Mouse (Mus musculus) hindbrain, embryonic 13.5 days (tissue): ENCODE measurements around the gene Fam102a. TPM values are rescaled to one million over a fixed set of nuclear protein-coding genes. Genes with fewer than 3 reads are reported as not detected.

Source experiments
- ATAC-seq: fragments of 200-750 bp; cut with Nextera tagmentation; 2 replicates; pipeline ENCODE4 v1.8.0; 2017; ENCODE audit warnings: moderate TSS enrichment; ENCODE audit not compliant: low FRiP score
- H3K27ac ChIP-seq: fragments of 300-500 bp; sonication (generic); 2 replicates; pipeline ENCODE4 v1.5.1; 2015; ENCODE audit warnings: inconsistent platforms, mild to moderate bottlenecking, moderate library complexity
- H3K27me3 ChIP-seq: fragments of 300-500 bp; sonication (generic); 2 replicates; pipeline ENCODE4 v1.6.1; 2015; ENCODE audit warnings: mild to moderate bottlenecking, inconsistent platforms
- H3K36me3 ChIP-seq: fragments of 300-500 bp; sonication (generic); 2 replicates; pipeline ENCODE4 v1.6.1; 2015; ENCODE audit warnings: mild to moderate bottlenecking, inconsistent platforms
- H3K4me1 ChIP-seq: fragments of 300-500 bp; sonication (generic); replicated peaks from 2 replicates; pipeline ENCODE4 v1.6.1; 2015; ENCODE audit warnings: inconsistent platforms
- H3K4me2 ChIP-seq: fragments of 300-500 bp; sonication (generic); 2 replicates; pipeline ENCODE4 v1.6.1; 2015; ENCODE audit warnings: inconsistent platforms, mild to moderate bottlenecking, moderate library complexity
- H3K4me3 ChIP-seq: fragments of 300-500 bp; sonication (generic); 2 replicates; pipeline ENCODE4 v1.5.1; 2015; ENCODE audit warnings: mild to moderate bottlenecking, inconsistent platforms
- H3K9ac ChIP-seq: fragments of 300-500 bp; sonication (generic); 2 replicates; pipeline ENCODE4 v1.6.1; 2015; ENCODE audit warnings: mild to moderate bottlenecking, inconsistent platforms
- H3K9me3 ChIP-seq: fragments of 300-500 bp; sonication (generic); 2 replicates; pipeline ENCODE4 v1.6.1; 2016; ENCODE audit warnings: inconsistent platforms
- WGBS: fragments of 180-500 bp; shearing (Covaris S2); methylation state at CpG from one replicate; pipeline ENCODE4 v1.1.7; 2015; 5-methylcytosine and 5-hydroxymethylcytosine counted together
- polyA plus RNA-seq: library from polyadenylated mRNA; unstranded; fragments of >200 nt; fragmentation: Nextera tagmentation; extraction: Ambion mirVana; gene quantifications from 2 replicates; pipeline ENCODE4 v1.2.1, GENCODE M21; 2015

Gene Fam102a
- polyA plus RNA-seq, 1 experiment from 2014 or later: 7.1 TPM

DNA sequence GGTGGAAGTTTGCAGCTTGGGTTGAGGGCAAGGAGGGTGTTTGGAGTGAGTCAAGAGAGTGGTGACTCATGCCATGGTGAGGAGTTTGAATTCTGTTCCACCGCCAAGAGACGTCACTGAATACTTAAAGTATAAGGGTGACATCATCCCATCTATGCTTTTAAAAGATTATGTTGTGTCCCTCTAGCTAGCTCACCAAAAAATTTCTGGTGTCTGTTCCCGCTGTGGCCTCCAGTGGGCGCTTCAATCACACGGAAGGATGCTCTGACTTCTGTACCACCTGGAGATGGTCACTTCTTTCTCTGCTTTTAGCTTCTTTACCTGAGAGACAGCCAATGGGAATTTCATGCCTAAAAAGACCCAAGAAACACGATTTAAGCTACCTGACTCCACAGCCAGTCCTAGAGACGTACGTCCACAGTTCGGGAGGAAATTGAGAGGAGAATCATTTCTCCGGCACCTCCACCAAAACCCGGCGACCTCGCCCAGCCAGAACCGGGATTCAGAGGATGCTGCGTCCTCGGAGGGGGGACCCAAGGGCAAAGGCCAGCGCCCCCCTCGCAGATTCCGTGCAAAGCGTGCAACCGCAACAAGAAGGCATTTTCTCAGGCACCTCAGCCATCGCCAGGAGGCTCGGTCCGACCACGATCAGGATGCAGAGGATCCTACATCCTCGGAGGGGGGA, 39.9 kb downstream of the Fam102a start:
- Histone ChIP-seq H3K9me3 (no peaks in the 10 kb centered on the region), H3K9ac (peak overlapping the region; percentile 76), H3K36me3 (peaks cover 11% of the 10 kb centered on the region), H3K27me3 (peaks cover 39% of the 10 kb centered on the region), H3K4me1 (peaks cover 31% of the 10 kb centered on the region), H3K4me2 (peak overlapping the region; percentile 91), H3K27ac (no peak overlapping the region), H3K4me3 (peak overlapping the region; percentile 47)
- ATAC-seq: 0 out of 2 replicates have a peak, but pooled peaks have one; percentile 2
- WGBS: 1% methylated on average over 26 of the region's 26 CpGs

DNA sequence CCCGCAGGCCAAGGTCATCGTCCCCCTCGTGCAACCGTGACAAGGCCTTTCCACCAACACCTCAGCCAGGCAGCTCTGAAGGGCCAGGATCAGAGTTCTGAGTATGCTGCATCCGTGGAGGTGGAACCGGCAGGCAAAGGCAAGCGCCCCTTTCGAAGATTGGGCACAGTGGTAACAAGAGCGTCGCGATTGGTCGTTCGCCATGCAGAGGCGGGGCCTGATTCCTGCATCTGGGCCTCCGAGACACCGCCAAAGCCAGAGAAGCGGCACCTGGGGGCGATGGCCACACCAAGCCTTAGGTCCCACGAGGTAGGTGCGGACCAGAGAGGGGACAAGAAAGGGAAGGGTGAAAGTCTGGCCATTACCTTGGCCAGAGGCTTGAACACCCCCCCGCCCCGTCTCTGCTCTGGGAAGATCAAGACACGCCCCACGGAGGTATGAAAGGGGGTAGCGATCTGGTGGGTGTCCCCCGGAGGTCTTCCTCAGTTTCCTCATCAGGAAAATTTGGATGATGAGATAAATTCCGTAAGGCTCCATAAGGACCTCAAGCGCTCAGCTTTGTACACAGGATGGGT, 40.5 kb downstream of the Fam102a start, which contains the start of gene 9430097D07Rik:
9430097D07Rik (minus strand) TSS at position 99 of the 575 bp plus-strand sequence.
- Histone ChIP-seq H3K9me3 (no peaks in the 10 kb centered on the region), H3K36me3 (peaks cover 11% of the 10 kb centered on the region), H3K4me1 (peaks cover 31% of the 10 kb centered on the region), H3K4me3 (peak within 1 kb of the TSS; percentile 47), H3K27ac (peak within 1 kb of the TSS; percentile 40; the same call in 1 of the 2 replicates), H3K4me2 (peak within 1 kb of the TSS; percentile 91), H3K9ac (peak within 1 kb of the TSS; percentile 76), H3K27me3 (peaks cover 42% of the 10 kb centered on the region)
- ATAC-seq: peak; percentile 60
- WGBS: 6% methylated on average over 28 of the region's 28 CpGs

DNA sequence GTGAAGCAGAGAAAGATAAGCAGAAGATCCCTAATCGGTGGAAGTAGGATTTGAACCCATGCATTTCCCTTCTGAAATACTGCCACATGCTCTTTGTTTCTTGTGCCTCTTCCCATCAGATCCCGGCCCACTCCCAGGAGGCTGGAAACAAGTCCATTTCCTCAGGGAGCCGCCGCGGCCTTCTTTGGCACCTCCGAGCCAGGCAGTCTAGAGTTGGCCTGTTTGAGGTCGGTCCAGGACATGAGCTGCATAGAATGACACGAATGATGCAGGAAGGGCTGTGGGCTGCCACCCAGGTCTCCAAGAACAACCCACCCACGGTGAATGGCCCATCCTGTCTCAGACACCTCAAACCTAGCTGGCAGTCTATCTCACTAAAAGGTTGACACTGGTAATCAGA, 41.4 kb downstream of the Fam102a start:
- no peak for ATAC-seq
- no peak overlapping the region for H3K4me3 ChIP-seq
- H3K36me3 ChIP-seq: peaks cover 11% of the 10 kb centered on the region
- H3K27me3 ChIP-seq: peaks cover 42% of the 10 kb centered on the region
- H3K4me1 ChIP-seq: peaks cover 29% of the 10 kb centered on the region
- H3K9ac ChIP-seq: peak overlapping the region; percentile 76; the same call in 1 of the 2 replicates
- no peak overlapping the region for H3K27ac ChIP-seq
- H3K9me3 ChIP-seq: no peaks in the 10 kb centered on the region
- 90% methylated on average over 9 of the region's 9 CpGs for WGBS
- no peak overlapping the region; the same call in 1 of the 2 replicates for H3K4me2 ChIP-seq

DNA sequence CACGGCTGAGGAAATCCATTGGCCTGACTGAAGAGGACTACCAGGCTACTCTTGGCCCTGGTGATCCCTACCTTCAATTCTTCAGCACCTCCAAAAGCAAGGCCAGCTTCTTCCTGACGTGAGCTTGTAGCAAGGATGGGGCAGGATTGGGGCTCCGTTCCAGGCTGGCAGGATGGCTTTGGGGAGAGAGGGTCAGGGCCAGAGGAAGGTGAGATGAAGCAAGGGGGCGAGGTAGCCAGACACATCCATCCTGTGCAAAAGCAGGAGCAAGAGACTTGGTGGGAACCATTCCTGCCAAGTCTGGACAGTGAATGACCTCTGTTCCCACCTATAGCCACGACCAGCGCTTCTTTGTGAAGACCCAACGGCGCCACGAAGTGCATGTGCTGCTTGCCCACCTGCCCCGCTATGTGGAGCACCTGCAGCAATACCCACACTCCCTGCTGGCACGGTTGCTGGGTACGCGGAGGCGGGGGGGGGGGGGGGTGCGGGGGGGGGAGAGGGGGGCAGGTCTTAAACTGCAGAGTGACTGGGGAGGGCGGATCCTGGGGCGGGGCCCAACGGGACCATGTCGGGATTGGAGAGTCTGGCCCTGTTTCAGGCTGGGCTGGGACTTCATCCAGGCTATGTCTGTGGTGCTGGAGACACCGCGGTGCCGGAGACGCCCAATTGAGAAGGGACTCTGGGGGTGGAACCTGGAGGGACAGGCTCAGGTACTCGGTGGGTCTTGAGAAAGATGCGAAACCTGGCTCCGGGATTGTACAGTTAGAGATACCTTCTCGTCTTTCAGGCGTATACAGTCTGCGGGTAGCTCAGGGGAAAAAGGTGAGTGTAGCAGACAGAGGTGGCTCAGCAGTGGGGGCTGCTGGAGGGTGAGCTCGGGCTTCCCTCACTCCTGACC, 43.3 kb downstream of the Fam102a start:
- Histone ChIP-seq H3K4me2 (no peak overlapping the region), H3K9ac (no peak overlapping the region), H3K27ac (no peak overlapping the region), H3K27me3 (peaks cover 46% of the 10 kb centered on the region), H3K9me3 (no peaks in the 10 kb centered on the region), H3K36me3 (peaks cover 2% of the 10 kb centered on the region), H3K4me3 (no peak overlapping the region), H3K4me1 (peaks cover 30% of the 10 kb centered on the region)
- 43% methylated on average over 26 of the region's 30 CpGs for WGBS
- ATAC-seq: no peak

DNA sequence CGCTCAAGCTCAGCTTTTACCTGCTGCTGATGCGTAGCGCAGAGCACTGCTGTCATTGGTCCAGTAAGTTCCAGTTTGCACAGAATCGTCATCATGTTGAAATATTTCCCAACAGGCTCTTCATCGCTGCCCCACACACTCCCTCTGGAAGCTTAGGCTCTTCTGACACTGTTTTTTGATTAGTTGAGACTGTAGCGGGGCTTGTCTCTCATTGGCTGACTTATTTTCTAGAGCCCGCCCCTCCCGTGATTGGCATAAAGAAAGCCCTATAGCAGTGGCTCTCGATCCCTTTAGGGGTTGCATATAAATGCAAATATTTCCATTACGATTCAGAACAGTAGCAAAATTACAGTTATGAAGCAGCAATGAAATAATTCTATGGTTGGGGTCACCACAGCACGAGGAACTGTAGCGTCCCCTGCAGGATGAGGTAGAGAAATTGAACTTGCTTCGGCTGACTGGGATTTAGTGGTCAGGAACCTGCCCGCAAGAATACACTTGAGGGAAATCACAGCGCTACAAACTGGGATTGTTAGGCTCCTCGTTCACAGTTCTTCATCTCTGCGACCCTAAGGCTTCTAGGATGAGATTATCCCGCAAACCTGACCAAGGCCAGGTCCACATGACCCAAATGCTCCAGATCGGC, 46.4 kb downstream of the Fam102a start:
- H3K9me3 ChIP-seq: no peaks in the 10 kb centered on the region
- peak overlapping the region; percentile 47 for H3K9ac ChIP-seq
- H3K27me3 ChIP-seq: peaks cover 47% of the 10 kb centered on the region
- 36% methylated on average over 19 of the region's 19 CpGs for WGBS
- peak overlapping the region; percentile 34 for H3K4me3 ChIP-seq
- ATAC-seq: peak; percentile 52
- peak overlapping the region; percentile 18; the same call in 1 of the 2 replicates for H3K27ac ChIP-seq
- H3K4me2 ChIP-seq: peak overlapping the region; percentile 39
- H3K36me3 ChIP-seq: no peaks in the 10 kb centered on the region
- peaks cover 14% of the 10 kb centered on the region; the same call in 1 of the 2 replicates for H3K4me1 ChIP-seq

DNA sequence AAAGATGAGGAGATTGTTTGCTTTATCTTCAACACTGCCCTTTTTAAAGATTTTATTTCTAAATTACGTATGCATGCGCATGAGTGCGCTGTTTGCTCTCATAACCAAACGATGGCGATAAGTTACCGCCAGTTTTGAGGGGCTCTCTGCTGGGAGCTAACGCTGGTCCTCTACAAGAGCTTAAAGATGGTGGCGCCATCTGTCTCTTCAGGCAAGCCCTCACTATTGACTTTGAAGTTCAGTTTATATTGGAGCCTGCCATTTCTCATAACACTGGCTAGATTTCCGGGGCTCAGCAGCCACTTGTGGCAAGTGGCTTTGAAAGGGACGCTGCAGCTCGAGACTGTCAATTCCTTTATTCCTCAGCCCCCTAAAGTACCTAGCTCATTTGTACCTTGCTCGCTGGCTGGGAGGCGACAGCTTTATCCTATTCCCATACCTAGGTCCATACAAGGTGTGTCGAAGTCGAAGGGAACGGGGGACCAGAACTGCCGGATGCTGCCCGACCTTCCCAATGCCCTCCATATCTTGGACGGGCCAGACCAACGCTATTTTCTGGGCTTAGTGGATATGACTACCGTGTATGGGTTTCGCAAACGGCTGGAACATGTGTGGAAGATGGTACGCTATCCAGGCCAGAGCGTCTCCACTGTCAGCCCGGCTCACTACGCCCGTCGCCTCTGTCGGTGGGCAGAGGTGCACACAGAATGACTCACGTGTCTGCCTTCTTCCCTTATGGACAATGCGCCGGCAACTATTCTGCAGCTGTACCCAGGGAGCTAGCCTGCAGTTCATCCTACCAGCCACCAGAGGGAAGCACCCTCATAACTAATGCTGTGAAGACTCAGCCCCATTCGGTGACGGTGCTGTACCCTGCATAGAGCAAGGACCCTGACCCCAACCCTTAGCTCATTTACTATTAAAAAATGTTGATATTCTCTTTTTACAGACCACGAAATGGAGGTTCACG, 48.0 kb downstream of the Fam102a start:
- Histone ChIP-seq H3K27ac (0 out of 2 replicates have a peak overlapping the region, but pooled peaks have one; percentile 15), H3K4me2 (peak overlapping the region; percentile 53)
- WGBS: 13% methylated on average over 37 of the region's 37 CpGs

DNA sequence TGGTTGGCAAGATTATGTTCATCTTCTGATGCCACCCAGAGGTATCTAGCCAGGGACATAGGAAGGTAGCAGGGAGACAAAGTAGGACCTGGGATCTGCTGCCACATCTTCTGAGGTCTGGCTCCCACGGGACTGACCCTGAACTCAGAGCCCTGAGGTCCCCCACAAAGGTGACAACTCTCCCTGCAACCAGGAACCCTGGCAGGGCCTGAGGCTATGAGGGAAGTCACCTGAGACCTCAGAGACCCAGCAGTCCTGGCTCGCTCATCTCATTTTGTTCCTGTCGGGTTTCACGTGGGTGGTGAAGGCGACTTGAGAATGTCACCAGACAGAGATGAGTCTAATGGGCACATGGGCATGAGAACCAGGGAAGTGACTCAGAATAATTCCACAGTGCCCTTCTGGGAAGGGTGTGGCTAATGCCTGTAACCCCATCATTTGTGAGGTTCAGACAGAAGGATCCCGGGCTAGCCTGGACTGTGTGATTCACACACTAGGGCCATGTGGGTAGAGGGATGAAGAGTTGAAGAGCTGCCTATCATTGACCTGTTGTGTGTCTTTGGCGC, 50.1 kb downstream of the Fam102a start:
- Histone ChIP-seq H3K27me3 (peaks cover 15% of the 10 kb centered on the region), H3K4me3 (no peak overlapping the region), H3K9me3 (no peaks in the 10 kb centered on the region), H3K9ac (no peak overlapping the region), H3K4me1 (peaks cover 47% of the 10 kb centered on the region), H3K36me3 (no peaks in the 10 kb centered on the region), H3K27ac (no peak overlapping the region), H3K4me2 (no peak overlapping the region)
- 85% methylated on average over 7 of the region's 7 CpGs for WGBS
- no peak for ATAC-seq

More for the DNA sequence above, 48.0 kb downstream of the Fam102a start:
- Histone ChIP-seq H3K4me3 (peak overlapping the region; percentile 27), H3K36me3 (no peaks in the 10 kb centered on the region), H3K9ac (no peak overlapping the region), H3K9me3 (no peaks in the 10 kb centered on the region), H3K4me1 (peaks cover 28% of the 10 kb centered on the region), H3K27me3 (peaks cover 36% of the 10 kb centered on the region)
- peak; percentile 62 for ATAC-seq

DNA sequence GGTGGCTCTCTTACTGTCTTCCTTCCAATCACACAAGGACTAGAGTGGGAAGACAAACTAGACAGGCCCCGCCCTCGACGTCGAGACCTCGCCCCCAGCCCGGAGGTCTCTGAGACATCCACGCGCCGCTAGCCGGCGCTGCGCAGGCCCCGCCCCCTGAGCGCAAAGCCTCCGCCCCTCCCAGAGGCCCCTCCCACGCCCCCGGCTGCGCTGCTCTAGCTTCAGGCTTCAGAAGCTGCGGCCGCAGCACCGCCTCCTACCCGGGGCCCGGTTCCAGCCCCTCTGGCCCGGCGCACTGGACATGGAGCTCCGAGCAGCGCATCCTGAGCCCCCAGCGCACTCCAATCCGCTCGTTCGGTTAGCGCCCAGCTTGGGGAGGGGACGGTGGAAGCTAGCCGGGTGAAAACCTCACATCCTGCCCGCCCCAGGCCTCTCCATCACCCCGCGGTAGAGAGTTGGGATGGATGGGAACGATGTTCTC, 51.8 kb downstream of the Fam102a start, which contains the start of gene St6galnac4:
St6galnac4 (plus strand) TSS at position 225 of the 481 bp plus-strand sequence.
- peaks cover 14% of the 10 kb centered on the region; the same call in 1 of the 2 replicates for H3K27me3 ChIP-seq
- H3K36me3 ChIP-seq: no peaks in the 10 kb centered on the region
- peak; percentile 68 for ATAC-seq
- H3K4me3 ChIP-seq: peak within 1 kb of the TSS; percentile 54
- peak within 1 kb of the TSS; percentile 82 for H3K9ac ChIP-seq
- H3K4me1 ChIP-seq: peaks cover 44% of the 10 kb centered on the region
- WGBS: under 1% methylated on average over 38 of the region's 38 CpGs
- peak within 1 kb of the TSS; percentile 62 for H3K4me2 ChIP-seq
- H3K9me3 ChIP-seq: no peaks in the 10 kb centered on the region
- H3K27ac ChIP-seq: peak within 1 kb of the TSS; percentile 62; the same call in 1 of the 2 replicates

DNA sequence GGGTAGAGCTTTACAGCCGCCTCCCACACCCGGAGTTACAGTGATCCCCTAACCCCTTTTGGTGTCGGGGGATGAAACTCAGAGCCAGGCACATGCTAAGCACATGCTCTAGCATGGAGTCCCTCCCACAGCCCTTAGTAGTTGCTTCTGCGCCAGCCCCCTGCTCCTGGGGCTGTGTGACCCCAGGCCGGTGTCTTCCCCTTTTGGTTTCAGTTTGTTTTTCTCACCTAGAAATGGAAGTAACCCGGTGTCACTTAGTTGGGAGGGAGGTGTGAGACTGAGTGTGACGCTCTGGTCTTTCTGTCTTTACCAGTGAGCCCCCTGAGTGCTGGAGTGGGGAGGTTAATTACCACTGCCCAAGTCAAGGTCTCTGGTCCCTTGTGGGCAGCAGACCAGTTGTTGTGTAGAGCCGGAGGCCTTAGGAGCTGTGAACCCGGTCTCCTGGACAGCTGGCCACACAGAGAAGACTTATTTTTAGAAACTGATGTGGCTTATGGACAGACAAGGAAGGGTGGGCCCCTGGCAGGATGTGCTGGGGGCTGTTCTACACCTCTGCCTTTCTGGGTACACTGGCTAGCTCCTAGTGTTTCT, 52.7 kb downstream of the Fam102a start:
- no peak overlapping the region for H3K27ac ChIP-seq
- ATAC-seq: 0 out of 2 replicates have a peak, but pooled peaks have one; percentile 1
- peaks cover 13% of the 10 kb centered on the region; the same call in 1 of the 2 replicates for H3K27me3 ChIP-seq
- no peaks in the 10 kb centered on the region for H3K9me3 ChIP-seq
- H3K9ac ChIP-seq: peak overlapping the region; percentile 82
- H3K4me3 ChIP-seq: peak overlapping the region; percentile 54
- 55% methylated on average over 9 of the region's 9 CpGs for WGBS
- peak overlapping the region; percentile 62 for H3K4me2 ChIP-seq
- H3K36me3 ChIP-seq: no peaks in the 10 kb centered on the region
- peaks cover 43% of the 10 kb centered on the region for H3K4me1 ChIP-seq

DNA sequence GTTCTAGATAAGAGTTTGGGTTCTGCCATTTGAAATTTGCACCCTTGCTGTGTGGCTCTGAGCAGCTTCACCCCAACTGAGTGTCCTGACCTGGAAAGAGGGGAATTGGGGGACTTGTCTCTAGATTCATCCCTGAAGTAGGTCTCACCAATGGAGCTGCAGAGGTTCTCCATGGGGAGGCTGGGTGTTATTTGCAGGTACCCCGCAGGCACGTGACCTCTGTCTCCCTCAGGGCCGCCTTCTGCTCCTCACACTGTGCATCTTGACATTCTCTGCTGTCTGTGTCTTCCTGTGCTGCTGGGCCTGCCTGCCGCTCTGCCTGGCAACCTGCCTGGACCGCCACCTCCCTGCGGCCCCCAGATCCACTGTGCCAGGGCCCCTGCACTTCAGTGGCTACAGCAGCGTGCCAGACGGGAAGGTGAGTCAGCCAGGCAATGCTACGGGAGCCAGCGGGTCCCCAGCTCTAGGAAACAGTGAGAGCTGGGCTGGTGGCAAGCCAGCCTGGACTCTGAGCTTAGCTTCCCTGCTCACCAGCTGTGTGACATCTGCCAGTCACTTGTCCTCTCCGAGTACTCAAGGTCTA, 54.2 kb downstream of the Fam102a start:
- WGBS: 73% methylated on average over 11 of the region's 11 CpGs

More for the DNA sequence above, 54.2 kb downstream of the Fam102a start:
- peaks cover 37% of the 10 kb centered on the region for H3K4me1 ChIP-seq
- H3K9me3 ChIP-seq: no peaks in the 10 kb centered on the region
- H3K27me3 ChIP-seq: peaks cover 10% of the 10 kb centered on the region; the same call in 1 of the 2 replicates
- H3K4me3 ChIP-seq: no peak overlapping the region
- H3K9ac ChIP-seq: no peak overlapping the region; the same call in 1 of the 2 replicates
- peak overlapping the region; percentile 30 for H3K27ac ChIP-seq
- H3K4me2 ChIP-seq: no peak overlapping the region
- ATAC-seq: no peak
- H3K36me3 ChIP-seq: peaks cover 5% of the 10 kb centered on the region
